Mouse (Mus musculus) heart, postnatal 4 days (tissue): ENCODE results near the gene Olfm2. TPM values are rescaled to one million over a fixed set of nuclear protein-coding genes. Genes with fewer than 3 reads are reported as not detected.
A peak's percentile ranks its signal among the peaks of the same experiment; 100 is the strongest.

Source experiments
- DNase-seq: peaks from one replicate; pipeline ENCODE4 v3.0.0; 2021
- total RNA-seq, 2 experiments: library from RNA; stranded (reverse); gene quantifications; 2 replicates each; pipeline ENCODE4 v1.2.3; 2021

Gene Olfm2
- under 1 TPM; 0.36 to 0.43 TPM for total RNA-seq

GRCm38 (mm10) chr9:20746017-20746660 lies at the start of gene Olfm2:
TSS of gene Olfm2 (minus strand) at chr9:20746349.
- DNase-seq = no peak

- DNase-seq = peak; percentile 55
Measured at GRCm38 (mm10) chr9:20794108-20794806, 48.1 kb upstream of the Olfm2 start.

- no peak for DNase-seq
Measured at GRCm38 (mm10) chr9:20790345-20790744, 44.2 kb upstream of the Olfm2 start.

GRCm38 (mm10) chr9:20789651-20790050 lies 43.5 kb upstream of the Olfm2 start:
- no peak for DNase-seq

GRCm38 (mm10) chr9:20787992-20788391 lies 41.8 kb upstream of the Olfm2 start:
- no peak for DNase-seq

- no peak for DNase-seq
Measured at GRCm38 (mm10) chr9:20785055-20785454, 38.9 kb upstream of the Olfm2 start.

- DNase-seq = no peak
Measured at GRCm38 (mm10) chr9:20781286-20781685, 35.1 kb upstream of the Olfm2 start.

GRCm38 (mm10) chr9:20765274-20765673 lies 19.1 kb upstream of the Olfm2 start:
- no peak for DNase-seq

GRCm38 (mm10) chr9:20763099-20763498 lies 16.9 kb upstream of the Olfm2 start:
- peak; percentile 45 for DNase-seq

GRCm38 (mm10) chr9:20762197-20762961 lies 16.2 kb upstream of the Olfm2 start:
- no peak for DNase-seq

GRCm38 (mm10) chr9:20761388-20761787 lies 15.2 kb upstream of the Olfm2 start:
- no peak for DNase-seq

- peak; percentile 72 for DNase-seq
Measured at GRCm38 (mm10) chr9:20760813-20761212, 14.7 kb upstream of the Olfm2 start.

- no peak for DNase-seq
Measured at GRCm38 (mm10) chr9:20758896-20759295, 12.7 kb upstream of the Olfm2 start.

GRCm38 (mm10) chr9:20758243-20758642 lies 12.1 kb upstream of the Olfm2 start:
- no peak for DNase-seq

GRCm38 (mm10) chr9:20757087-20757955 lies 11.2 kb upstream of the Olfm2 start:
- peak; percentile 77 for DNase-seq

GRCm38 (mm10) chr9:20756081-20756700 lies 10.0 kb upstream of the Olfm2 start:
- DNase-seq = no peak

GRCm38 (mm10) chr9:20754335-20754734 lies 8.2 kb upstream of the Olfm2 start:
- no peak for DNase-seq

GRCm38 (mm10) chr9:20751477-20752029 lies 5.4 kb upstream of the Olfm2 start:
- no peak for DNase-seq

GRCm38 (mm10) chr9:20749213-20749612 lies 3.1 kb upstream of the Olfm2 start:
- DNase-seq = no peak

- no peak for DNase-seq
Measured at GRCm38 (mm10) chr9:20748540-20748939, 2.4 kb upstream of the Olfm2 start.

GRCm38 (mm10) chr9:20747682-20748081 lies 1.5 kb upstream of the Olfm2 start:
- no peak for DNase-seq
